Mouse (Mus musculus) liver, embryonic 14.5 days (tissue): ENCODE measurements around the gene Gm9945. TPM values are rescaled to one million over a fixed set of nuclear protein-coding genes. Genes with fewer than 3 reads are reported as not detected.

Experiments used
- ATAC-seq: fragments of 200-750 bp; cut with Nextera tagmentation; 2 replicates; pipeline ENCODE4 v1.8.0; 2017; ENCODE audit warnings: moderate number of reproducible peaks, mild to moderate bottlenecking, moderate library complexity; ENCODE audit not compliant: insufficient read depth
- DNase-seq, 3 experiments: peaks; one replicate each; pipeline ENCODE4 v3.0.0-alpha.2; 2012 to 2013; ENCODE audit warnings: low read depth in 3 of 3, low spot score in 3 of 3
- H3K27ac ChIP-seq: fragments of 300-500 bp; sonication (generic); 2 replicates; pipeline ENCODE4 v1.5.1; 2014; ENCODE audit warnings: moderate library complexity, mild to moderate bottlenecking, control low read depth, inconsistent platforms
- H3K27me3 ChIP-seq: fragments of 300-500 bp; sonication (generic); 2 replicates; pipeline ENCODE4 v1.6.1; 2014; ENCODE audit warnings: mild to moderate bottlenecking, low read length, moderate library complexity; ENCODE audit not compliant: control insufficient read depth, insufficient read depth
- H3K36me3 ChIP-seq: fragments of 300-500 bp; sonication (generic); replicated peaks from 2 replicates; pipeline ENCODE4 v1.6.1; 2014; ENCODE audit warnings: low read depth; ENCODE audit not compliant: control insufficient read depth, insufficient read depth
- H3K4me1 ChIP-seq, 2 experiments: fragments of 200-500 bp in 1 of 2; fragments of 300-500 bp in 1 of 2; sonication (generic) in 1 of 2; replicated peaks; 2 replicates each; pipeline ENCODE4 v1.6.1; 2012 to 2014; ENCODE audit warnings: antibody characterized with exemption in 1 of 2, inconsistent platforms in 1 of 2, low read length in 1 of 2; ENCODE audit not compliant: control insufficient read depth in 2 of 2, insufficient read depth in 2 of 2
- H3K4me2 ChIP-seq: fragments of 300-500 bp; sonication (generic); 2 replicates; pipeline ENCODE4 v1.6.1; 2014; ENCODE audit warnings: low read depth, mild to moderate bottlenecking, control low read depth, moderate library complexity
- H3K4me3 ChIP-seq, 2 experiments: fragments of 200-500 bp in 1 of 2; fragments of 300-500 bp in 1 of 2; sonication (generic) in 1 of 2; 2 replicates each; pipeline ENCODE4 v1.5.1; 2012 to 2014; ENCODE audit warnings: low read depth in 2 of 2, low read length in 2 of 2, mild to moderate bottlenecking in 2 of 2, control low read depth in 1 of 2, inconsistent platforms in 1 of 2, moderate library complexity in 1 of 2; ENCODE audit not compliant: insufficient read depth in 1 of 2
- H3K9ac ChIP-seq: fragments of 300-500 bp; sonication (generic); replicated peaks from 2 replicates; pipeline ENCODE4 v1.6.1; 2014; ENCODE audit warnings: mild to moderate bottlenecking, control low read depth, moderate library complexity
- H3K9me3 ChIP-seq: fragments of 300-500 bp; sonication (generic); 2 replicates; pipeline ENCODE4 v1.6.1; 2016; ENCODE audit warnings: low read length, mixed read lengths; ENCODE audit not compliant: control insufficient read depth
- CTCF ChIP-seq: IDR thresholded peaks from 2 replicates; pipeline ENCODE4 v1.5.1; 2016; ENCODE audit warnings: antibody characterized with exemption, low read depth, control low read depth
- EP300 ChIP-seq: IDR thresholded peaks from 2 replicates; pipeline ENCODE4 v1.6.1; 2016; ENCODE audit warnings: antibody characterized with exemption, low read depth
- WGBS: fragments of 180-500 bp; shearing (Covaris S2); extraction: QIAGEN DNeasy Blood & Tissue Kit; methylation state at CpG from one replicate; pipeline ENCODE4 v1.1.7; 2014; ENCODE audit not compliant: insufficient replicate concordance; 5-methylcytosine and 5-hydroxymethylcytosine counted together
- polyA plus RNA-seq, 2 experiments: library from polyadenylated mRNA; depleted of rRNA in 1 of 2; stranded (reverse) in 1 of 2; unstranded in 1 of 2; fragments of >200 nt; fragmentation: Nextera tagmentation in 1 of 2; extraction: Ambion mirVana in 1 of 2; gene quantifications; 2 replicates each; pipeline versions ENCODE4 v1.2.1 to v1.2.3; 2012 to 2014

The Gm9945 gene
- polyA plus RNA-seq, 2 experiments: 0.27 to 0.46 TPM

- no peak for ATAC-seq
- peaks cover 8% of the 10 kb centered on the region for H3K36me3 ChIP-seq
- peaks cover 24 to 33% of the 10 kb centered on the region in 2 experiments for H3K4me1 ChIP-seq
- DNase-seq: peak in 1 of 3 experiments; percentile 34
- TF ChIP-seq EP300 (peak; percentile 65), CTCF (no peak)
- no peaks in the 10 kb centered on the region for H3K9me3 ChIP-seq
- no peak overlapping the region for H3K4me3 ChIP-seq
- 10% methylated on average over 6 of the region's 6 CpGs for WGBS
- peak overlapping the region; percentile 34 for H3K4me2 ChIP-seq
- H3K27ac ChIP-seq: no peak overlapping the region
- H3K27me3 ChIP-seq: no peaks in the 10 kb centered on the region
- H3K9ac ChIP-seq: no peak overlapping the region; the same call in 1 of the 2 replicates
Measured at GRCm38 (mm10) chr11:53433057-53433456, 46.9 kb upstream of the Gm9945 start.

- H3K36me3 ChIP-seq: no peaks in the 10 kb centered on the region
- H3K4me2 ChIP-seq: no peak overlapping the region
- no peak overlapping the region for H3K4me3 ChIP-seq
- H3K9ac ChIP-seq: no peak overlapping the region
- WGBS: 49% methylated on average over 8 of the region's 8 CpGs
- H3K4me1 ChIP-seq: peaks cover 21 to 28% of the 10 kb centered on the region in 2 experiments
- ATAC-seq: no peak
- H3K9me3 ChIP-seq: no peaks in the 10 kb centered on the region
- TF ChIP-seq CTCF (no peak), EP300 (no peak)
- H3K27me3 ChIP-seq: no peaks in the 10 kb centered on the region
- DNase-seq: no peak
- H3K27ac ChIP-seq: no peak overlapping the region
Measured at GRCm38 (mm10) chr11:53435504-53435903, 44.5 kb upstream of the Gm9945 start.

GRCm38 (mm10) chr11:53436338-53436737 lies 43.6 kb upstream of the Gm9945 start:
- TF ChIP-seq EP300 (no peak), CTCF (no peak)
- H3K4me2 ChIP-seq: no peak overlapping the region
- no peak for DNase-seq
- no peak overlapping the region for H3K27ac ChIP-seq
- peaks cover 20 to 28% of the 10 kb centered on the region in 2 experiments for H3K4me1 ChIP-seq
- ATAC-seq: no peak
- H3K4me3 ChIP-seq: no peak overlapping the region
- H3K36me3 ChIP-seq: no peaks in the 10 kb centered on the region
- no peak overlapping the region for H3K9ac ChIP-seq
- 73% methylated on average over 6 of the region's 6 CpGs for WGBS
- H3K27me3 ChIP-seq: no peaks in the 10 kb centered on the region
- no peaks in the 10 kb centered on the region for H3K9me3 ChIP-seq

- no peak overlapping the region for H3K9ac ChIP-seq
- DNase-seq: no peak
- H3K4me1 ChIP-seq: peaks cover 0 to 17% of the 10 kb centered on the region in 2 experiments; a peak in 2 of 4 replicates
- H3K27me3 ChIP-seq: no peaks in the 10 kb centered on the region
- WGBS: 1% methylated on average over 12 of the region's 12 CpGs
- no peak for ATAC-seq
- H3K9me3 ChIP-seq: no peaks in the 10 kb centered on the region
- H3K4me3 ChIP-seq: no peak overlapping the region
- TF ChIP-seq CTCF (no peak), EP300 (no peak)
- H3K4me2 ChIP-seq: peak overlapping the region; percentile 13; the same call in 1 of the 2 replicates
- H3K27ac ChIP-seq: no peak overlapping the region
- H3K36me3 ChIP-seq: no peaks in the 10 kb centered on the region
Measured at GRCm38 (mm10) chr11:53441921-53442320, 38.0 kb upstream of the Gm9945 start.

GRCm38 (mm10) chr11:53443861-53444260 lies 36.1 kb upstream of the Gm9945 start:
- H3K27ac ChIP-seq: no peak overlapping the region
- H3K9me3 ChIP-seq: no peaks in the 10 kb centered on the region
- WGBS: 14% methylated on average over 6 of the region's 6 CpGs
- no peaks in the 10 kb centered on the region for H3K36me3 ChIP-seq
- H3K4me2 ChIP-seq: no peak overlapping the region
- TF ChIP-seq CTCF (peak; percentile 85), EP300 (no peak)
- H3K4me1 ChIP-seq: peaks cover 0 to 17% of the 10 kb centered on the region in 2 experiments; a peak in 2 of 4 replicates
- H3K27me3 ChIP-seq: no peaks in the 10 kb centered on the region
- H3K4me3 ChIP-seq: no peak overlapping the region
- peak; percentile 57; the same call in 1 of the 2 replicates for ATAC-seq
- no peak overlapping the region for H3K9ac ChIP-seq
- no peak for DNase-seq
